Mouse (Mus musculus) fibroblast of lung, adult 2 months (primary cell): ENCODE measurements around the gene Map3k4.

Experiments
- DNase-seq: peaks from one replicate; pipeline ENCODE4 v3.0.0-alpha.2; 2011; ENCODE audit warnings: low read depth

Map3k4 gene

GRCm38 (mm10) chr17:12318663-12319201 lies at the start of gene Map3k4:
Gene Map3k4 (minus strand): TSS chr17:12318796.
- DNase-seq, result peak; percentile 77

GRCm38 (mm10) chr17:12367373-12367930 lies 48.9 kb upstream of the Map3k4 start:
- peak; percentile 45 for DNase-seq

GRCm38 (mm10) chr17:12364426-12364735 lies 45.8 kb upstream of the Map3k4 start:
- no peak for DNase-seq

- peak; percentile 62 for DNase-seq
Observed at GRCm38 (mm10) chr17:12363601-12364425, 45.2 kb upstream of the Map3k4 start.

GRCm38 (mm10) chr17:12359876-12360275 lies 41.3 kb upstream of the Map3k4 start:
- no peak for DNase-seq

- DNase-seq, result no peak
Observed at GRCm38 (mm10) chr17:12352781-12353180, 34.2 kb upstream of the Map3k4 start.

GRCm38 (mm10) chr17:12351564-12351963 lies 33.0 kb upstream of the Map3k4 start:
- DNase-seq, result no peak

GRCm38 (mm10) chr17:12347462-12347861 lies 28.9 kb upstream of the Map3k4 start:
- no peak for DNase-seq

- peak; percentile 49 for DNase-seq
Observed at GRCm38 (mm10) chr17:12343702-12344376, 25.2 kb upstream of the Map3k4 start.

- no peak for DNase-seq
Observed at GRCm38 (mm10) chr17:12337156-12337555, 18.6 kb upstream of the Map3k4 start.

- DNase-seq, result no peak
Observed at GRCm38 (mm10) chr17:12336073-12336868, 17.7 kb upstream of the Map3k4 start.

GRCm38 (mm10) chr17:12335115-12335514 lies 16.5 kb upstream of the Map3k4 start:
- DNase-seq, result no peak

GRCm38 (mm10) chr17:12327847-12328518 lies 9.4 kb upstream of the Map3k4 start:
- DNase-seq, result peak; percentile 85

GRCm38 (mm10) chr17:12319786-12320185 lies 1.2 kb upstream of the Map3k4 start:
- no peak for DNase-seq

GRCm38 (mm10) chr17:12317954-12318651 lies 493 bp downstream of the Map3k4 start:
- peak; percentile 12 for DNase-seq

GRCm38 (mm10) chr17:12317607-12317953 lies 1.0 kb downstream of the Map3k4 start:
- no peak for DNase-seq

- no peak for DNase-seq
Observed at GRCm38 (mm10) chr17:12316251-12316650, 2.3 kb downstream of the Map3k4 start.

- DNase-seq, result no peak
Observed at GRCm38 (mm10) chr17:12312248-12312647, 6.3 kb downstream of the Map3k4 start.

- DNase-seq, result no peak
Observed at GRCm38 (mm10) chr17:12309493-12309892, 9.1 kb downstream of the Map3k4 start.

GRCm38 (mm10) chr17:12309059-12309458 lies 9.5 kb downstream of the Map3k4 start:
- DNase-seq, result no peak
